Mouse (Mus musculus) activated CD4-positive, CD25-positive, alpha-beta regulatory T cell, adult 9 weeks (primary cell): ENCODE results near the gene Slc29a4. TPM values are rescaled to one million over a fixed set of nuclear protein-coding genes. Genes with fewer than 3 reads are reported as not detected.

ENCODE experiments used
- polyA plus RNA-seq: library from polyadenylated mRNA; unstranded; fragments of 100-300 nt; shearing (Covaris generic); gene quantifications from one replicate; pipeline ENCODE4 v1.2.1, GENCODE M21; 2017

The Slc29a4 gene
- polyA plus RNA-seq = 0.49 TPM

GRCm38 (mm10) chr5:142692248-142692647 is at the start of gene Slc29a4:
TSS of gene Slc29a4 (plus strand) at chr5:142692512.

Other genes starting within 250 kb of the Slc29a4 start
- 42.1 TPM for gene Ap5z1, start 228.6 kb upstream of the Slc29a4 start, polyA plus RNA-seq
- not detected for gene Papolb, start 162.4 kb upstream of the Slc29a4 start, polyA plus RNA-seq
- gene Radil, start 141.4 kb upstream of the Slc29a4 start, polyA plus RNA-seq = not detected
- gene Mmd2, start 83.7 kb upstream of the Slc29a4 start, polyA plus RNA-seq = not detected
- 16.3 TPM for gene Wipi2, start 64.8 kb upstream of the Slc29a4 start, polyA plus RNA-seq
- gene Tnrc18, start 125.2 kb downstream of the Slc29a4 start, polyA plus RNA-seq = 16.5 TPM
- 5.7 TPM for gene Fbxl18, start 202.9 kb downstream of the Slc29a4 start, polyA plus RNA-seq
- gene Actb, start 214.2 kb downstream of the Slc29a4 start, polyA plus RNA-seq = 4,856 TPM